Mouse (Mus musculus) 3134 (cell line): ENCODE measurements around the gene BC035044.
A peak's percentile ranks its signal among the peaks of the same experiment; 100 is the strongest.
"Not testable (repeated sequence)": the region's sequence is repeated elsewhere in the genome, so short reads cannot be mapped to it uniquely, and the experiment has no call there.

Experiments used
- DNase-seq: peaks from one replicate; pipeline ENCODE4 v3.0.0-alpha.2; 2011; ENCODE audit warnings: low spot score; ENCODE audit not compliant: insufficient read length; ENCODE audit errors: extremely low read depth

The BC035044 gene

GRCm38 (mm10) chr6:128836191-128836954 lies 54.6 kb downstream of the BC035044 start:
- no peak for DNase-seq

GRCm38 (mm10) chr6:128835571-128835970 lies 55.4 kb downstream of the BC035044 start:
- no peak for DNase-seq

GRCm38 (mm10) chr6:128833046-128833445 lies 57.9 kb downstream of the BC035044 start:
- DNase-seq: no peak

- no peak for DNase-seq
These were observed 61.1 kb downstream of the BC035044 start for GRCm38 (mm10) chr6:128829837-128830236.

- no peak for DNase-seq
These were observed 64.1 kb downstream of the BC035044 start for GRCm38 (mm10) chr6:128826781-128827180.

- no peak for DNase-seq
These were observed 64.8 kb downstream of the BC035044 start, which contains the start of the genes Gm44511 and Klrb1b for GRCm38 (mm10) chr6:128826132-128826531. Gm44511 (minus strand) TSS chr6:128826315. Klrb1b (minus strand) TSS chr6:128826331.

GRCm38 (mm10) chr6:128818083-128818802 lies 72.7 kb downstream of the BC035044 start:
- DNase-seq: no peak

GRCm38 (mm10) chr6:128808532-128808931 lies 82.4 kb downstream of the BC035044 start:
- DNase-seq: no peak

- no peak for DNase-seq
These were observed 83.9 kb downstream of the BC035044 start for GRCm38 (mm10) chr6:128807021-128807420.

- not testable (repeated sequence) for DNase-seq
These were observed 85.9 kb downstream of the BC035044 start for GRCm38 (mm10) chr6:128804823-128805640.

- DNase-seq: peak; percentile 89
These were observed 87.7 kb downstream of the BC035044 start for GRCm38 (mm10) chr6:128802999-128803857.

GRCm38 (mm10) chr6:128802557-128802956 lies 88.4 kb downstream of the BC035044 start:
- DNase-seq: peak; percentile 39

GRCm38 (mm10) chr6:128800696-128801095 lies 90.2 kb downstream of the BC035044 start:
- DNase-seq: not testable (repeated sequence)

- DNase-seq: peak; percentile 18
These were observed 91.0 kb downstream of the BC035044 start for GRCm38 (mm10) chr6:128799896-128800270.

GRCm38 (mm10) chr6:128799144-128799895 lies 91.6 kb downstream of the BC035044 start:
- peak; percentile 81 for DNase-seq
